Mouse (Mus musculus) spleen, adult 2 months (tissue): ENCODE measurements around the gene Inpp5b. TPM values are rescaled to one million over a fixed set of nuclear protein-coding genes. Genes with fewer than 3 reads are reported as not detected.

Experiments
- DNase-seq, 2 experiments: peaks; one replicate each; pipeline versions ENCODE4 v3.0.0 to v3.0.0-alpha.2; 2012 to 2021; ENCODE audit warnings: low spot score in 2 of 2, low read depth in 1 of 2
- H3K27ac ChIP-seq: fragments of 200-500 bp; 2 replicates; pipeline ENCODE4 v1.5.1; 2012; ENCODE audit warnings: low read length, inconsistent platforms; ENCODE audit not compliant: insufficient read depth
- H3K27me3 ChIP-seq: fragments of 200-500 bp; 2 replicates; pipeline ENCODE4 v1.6.1; 2012; ENCODE audit warnings: mild to moderate bottlenecking, moderate library complexity, low read length, inconsistent platforms; ENCODE audit not compliant: control insufficient read depth, insufficient read depth
- H3K36me3 ChIP-seq: fragments of 200-500 bp; 2 replicates; pipeline ENCODE4 v1.6.1; 2012; ENCODE audit warnings: mild to moderate bottlenecking, low read length, inconsistent platforms; ENCODE audit not compliant: control insufficient read depth, insufficient read depth
- H3K4me1 ChIP-seq: fragments of 200-500 bp; 2 replicates; pipeline ENCODE4 v1.6.1; 2011; ENCODE audit warnings: inconsistent platforms; ENCODE audit not compliant: control insufficient read depth, insufficient read depth, insufficient read length
- H3K4me3 ChIP-seq: fragments of 200-500 bp; 2 replicates; pipeline ENCODE4 v1.5.1; 2011; ENCODE audit warnings: mild to moderate bottlenecking, inconsistent platforms; ENCODE audit not compliant: insufficient read depth, insufficient read length; ENCODE audit errors: extremely low read depth
- CTCF ChIP-seq: fragments of 200-500 bp; IDR thresholded peaks from 2 replicates; pipeline ENCODE4 v1.5.1; 2011; ENCODE audit warnings: mild to moderate bottlenecking, inconsistent platforms; ENCODE audit not compliant: insufficient read depth, insufficient read length, insufficient replicate concordance; ENCODE audit errors: extremely low read depth
- POLR2A ChIP-seq: fragments of 200-500 bp; IDR thresholded peaks from 2 replicates; pipeline ENCODE4 v1.6.1; 2011; ENCODE audit warnings: low read depth, low read length, inconsistent platforms
- WGBS: fragments of 180-500 bp; shearing (Covaris S2); methylation state at CpG from one replicate; pipeline ENCODE4 v1.1.7; 2018; 5-methylcytosine and 5-hydroxymethylcytosine counted together
- polyA plus RNA-seq: library from polyadenylated mRNA; depleted of rRNA; stranded (reverse); fragments of >200 nt; gene quantifications from 2 replicates; pipeline ENCODE4 v1.2.3, GENCODE M21; 2012

Gene Inpp5b
- polyA plus RNA-seq, 1 experiment = 31.3 TPM

GRCm38 (mm10) chr4:124700248-124700971 lies 41.2 kb upstream of the Inpp5b start, which contains the start of gene Fhl3:
Gene Fhl3 (plus strand): TSS chr4:124700701.
- peak within 1 kb of the TSS; percentile 74 for H3K4me3 ChIP-seq
- H3K27me3 ChIP-seq = no peaks in the 10 kb centered on the region
- peak in 1 of 2 experiments; percentile 75 for DNase-seq
- peaks cover 30% of the 10 kb centered on the region for H3K4me1 ChIP-seq
- TF ChIP-seq CTCF (no peak), POLR2A (peak; percentile 76)
- H3K27ac ChIP-seq = peak within 1 kb of the TSS; percentile 63
- WGBS = 2% methylated on average over 33 of the region's 59 CpGs
- no peaks in the 10 kb centered on the region for H3K36me3 ChIP-seq

GRCm38 (mm10) chr4:124701052-124701845 lies 40.4 kb upstream of the Inpp5b start:
- WGBS = 9% methylated on average over 22 of the region's 22 CpGs
- peak in 1 of 2 experiments; percentile 35 for DNase-seq
- peak overlapping the region; percentile 63 for H3K27ac ChIP-seq

GRCm38 (mm10) chr4:124701916-124702315 lies 39.7 kb upstream of the Inpp5b start:
- 78% methylated on average over 5 of the region's 5 CpGs for WGBS
- no peak for DNase-seq
- Histone ChIP-seq H3K4me1 (peaks cover 30% of the 10 kb centered on the region), H3K4me3 (no peak overlapping the region), H3K36me3 (no peaks in the 10 kb centered on the region), H3K27ac (no peak overlapping the region), H3K27me3 (no peaks in the 10 kb centered on the region)
- TF ChIP-seq POLR2A (no peak), CTCF (no peak)

More at GRCm38 (mm10) chr4:124701052-124701845, 40.4 kb upstream of the Inpp5b start:
- Histone ChIP-seq H3K27me3 (no peaks in the 10 kb centered on the region), H3K4me3 (peak overlapping the region; percentile 74), H3K36me3 (no peaks in the 10 kb centered on the region), H3K4me1 (peaks cover 30% of the 10 kb centered on the region)
- TF ChIP-seq CTCF (no peak), POLR2A (no peak)

DNA sequence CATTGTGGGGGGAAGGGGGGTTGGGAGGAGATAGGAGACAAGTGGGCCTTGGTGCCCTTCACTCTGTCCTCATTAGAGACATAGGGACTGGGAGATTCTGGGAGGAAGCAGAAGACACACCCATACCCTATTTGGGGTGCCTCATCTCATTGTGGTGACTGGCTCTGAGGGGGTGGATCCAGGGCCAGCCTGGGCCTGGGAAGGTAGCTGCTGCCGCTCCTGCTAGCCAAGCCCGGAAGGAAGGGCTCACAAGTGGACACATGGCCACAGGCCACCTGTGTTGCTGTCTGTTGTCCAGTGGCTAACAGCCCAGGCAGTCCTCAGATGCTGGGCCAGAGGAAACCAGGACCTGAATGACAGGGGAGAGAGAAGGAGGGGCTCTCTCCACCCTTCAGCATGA lies 38.2 kb upstream of the Inpp5b start:
- Histone ChIP-seq H3K27ac (peak overlapping the region; percentile 82), H3K4me1 (peaks cover 32% of the 10 kb centered on the region), H3K4me3 (no peak overlapping the region), H3K36me3 (no peaks in the 10 kb centered on the region), H3K27me3 (no peaks in the 10 kb centered on the region)
- TF ChIP-seq CTCF = no peak
- TF ChIP-seq POLR2A = no peak
- no peak for DNase-seq
- 56% methylated on average over 2 of the region's 2 CpGs for WGBS

- DNase-seq = peak in 1 of 2 experiments; percentile 30
- peaks cover 32% of the 10 kb centered on the region for H3K4me1 ChIP-seq
- no peaks in the 10 kb centered on the region for H3K27me3 ChIP-seq
- H3K4me3 ChIP-seq = no peak overlapping the region
- no peaks in the 10 kb centered on the region for H3K36me3 ChIP-seq
- TF ChIP-seq POLR2A (no peak), CTCF (no peak)
- peak overlapping the region; percentile 82 for H3K27ac ChIP-seq
- WGBS = 22% methylated on average over 6 of the region's 6 CpGs
These were observed 37.5 kb upstream of the Inpp5b start for GRCm38 (mm10) chr4:124703881-124704796.

- H3K27me3 ChIP-seq = no peaks in the 10 kb centered on the region
- WGBS = 11% methylated on average over 11 of the region's 11 CpGs
- no peaks in the 10 kb centered on the region for H3K36me3 ChIP-seq
- H3K4me3 ChIP-seq = no peak overlapping the region
- H3K4me1 ChIP-seq = peaks cover 36% of the 10 kb centered on the region
- DNase-seq = no peak
- H3K27ac ChIP-seq = peak overlapping the region; percentile 20; the same call in 1 of the 2 replicates
- TF ChIP-seq CTCF (no peak), POLR2A (no peak)
These were observed 36.7 kb upstream of the Inpp5b start for GRCm38 (mm10) chr4:124704797-124705474.
